Mouse (Mus musculus): ENCODE measurements around the gene Cnot8.

- TF ChIP-seq CTCF (IDR thresholded peaks at IDR 0.05; ENCODE audit: control insufficient read depth, insufficient read depth, low read length) (no peak), POLR2A (IDR thresholded peaks at IDR 0.05; ENCODE audit: borderline replicate concordance, control insufficient read depth, low read depth, low read length) (no peak)
Observed at GRCm38 (mm10) chr11:58072978-58073377, 31.0 kb upstream of the Cnot8 start.
